Mouse (Mus musculus): Measurements from ENCODE around the gene Cebpz. TPM values are rescaled to one million over a fixed set of nuclear protein-coding genes. Genes with fewer than 3 reads are reported as not detected.
A peak's percentile ranks its signal among the peaks of the same experiment; 100 is the strongest.

Cebpz gene
- polyA plus RNA-seq, 1 experiment: 6.2 TPM

- H3K36me3 ChIP-seq (ENCODE audit: control insufficient read depth, insufficient read depth, low read length): no peaks in the 10 kb centered on the region
- H3K4me3 ChIP-seq (ENCODE audit: control insufficient read depth, low read depth, low read length): no peak overlapping the region
- H3K4me1 ChIP-seq (ENCODE audit: control insufficient read depth, insufficient read depth, low read length): peaks cover 9% of the 10 kb centered on the region
- no peaks in the 10 kb centered on the region for H3K27me3 ChIP-seq (ENCODE audit: control insufficient read depth, insufficient read depth, low read length)
- TF ChIP-seq CTCF (IDR thresholded peaks at IDR 0.05; ENCODE audit: control insufficient read depth, insufficient read depth, insufficient replicate concordance, low read depth, low read length) (no peak), POLR2A (IDR thresholded peaks at IDR 0.05; ENCODE audit: control insufficient read depth, low read depth, low read length) (no peak)
- no peak overlapping the region for H3K27ac ChIP-seq (ENCODE audit: control insufficient read depth, insufficient read depth, low read depth, low read length)
These were observed 33.7 kb downstream of the Cebpz start for GRCm38 (mm10) chr17:78903158-78903557.

- Histone ChIP-seq H3K36me3 (ENCODE audit: control insufficient read depth, insufficient read depth, low read length) (no peaks in the 10 kb centered on the region), H3K27ac (ENCODE audit: control insufficient read depth, insufficient read depth, low read depth, low read length) (no peak overlapping the region), H3K27me3 (ENCODE audit: control insufficient read depth, insufficient read depth, low read length) (no peaks in the 10 kb centered on the region), H3K4me1 (ENCODE audit: control insufficient read depth, insufficient read depth, low read length) (peaks cover 2% of the 10 kb centered on the region), H3K4me3 (ENCODE audit: control insufficient read depth, low read depth, low read length) (peak overlapping the region; percentile 16; the same call in 1 of the 2 replicates)
- peak; percentile 30; the same call in 1 of the 2 replicates for TF ChIP-seq CTCF (IDR thresholded peaks at IDR 0.05; ENCODE audit: control insufficient read depth, insufficient read depth, insufficient replicate concordance, low read depth, low read length)
- TF ChIP-seq POLR2A (IDR thresholded peaks at IDR 0.05; ENCODE audit: control insufficient read depth, low read depth, low read length): no peak
These were observed 41.5 kb downstream of the Cebpz start for GRCm38 (mm10) chr17:78895394-78895793.

- Histone ChIP-seq H3K4me3 (ENCODE audit: control insufficient read depth, low read depth, low read length) (no peak overlapping the region), H3K36me3 (ENCODE audit: control insufficient read depth, insufficient read depth, low read length) (no peaks in the 10 kb centered on the region), H3K27me3 (ENCODE audit: control insufficient read depth, insufficient read depth, low read length) (no peaks in the 10 kb centered on the region), H3K27ac (ENCODE audit: control insufficient read depth, insufficient read depth, low read depth, low read length) (no peak overlapping the region), H3K4me1 (ENCODE audit: control insufficient read depth, insufficient read depth, low read length) (peaks cover 2% of the 10 kb centered on the region)
- TF ChIP-seq POLR2A (IDR thresholded peaks at IDR 0.05; ENCODE audit: control insufficient read depth, low read depth, low read length) (no peak), CTCF (IDR thresholded peaks at IDR 0.05; ENCODE audit: control insufficient read depth, insufficient read depth, insufficient replicate concordance, low read depth, low read length) (no peak)
These were observed 41.9 kb downstream of the Cebpz start for GRCm38 (mm10) chr17:78894991-78895390.

GRCm38 (mm10) chr17:78891020-78891419 lies 45.8 kb downstream of the Cebpz start:
- Histone ChIP-seq H3K4me1 (ENCODE audit: control insufficient read depth, insufficient read depth, low read length) (peaks cover 2% of the 10 kb centered on the region), H3K27ac (ENCODE audit: control insufficient read depth, insufficient read depth, low read depth, low read length) (no peak overlapping the region), H3K27me3 (ENCODE audit: control insufficient read depth, insufficient read depth, low read length) (no peaks in the 10 kb centered on the region), H3K36me3 (ENCODE audit: control insufficient read depth, insufficient read depth, low read length) (no peaks in the 10 kb centered on the region), H3K4me3 (ENCODE audit: control insufficient read depth, low read depth, low read length) (no peak overlapping the region)
- TF ChIP-seq POLR2A (IDR thresholded peaks at IDR 0.05; ENCODE audit: control insufficient read depth, low read depth, low read length) (no peak), CTCF (IDR thresholded peaks at IDR 0.05; ENCODE audit: control insufficient read depth, insufficient read depth, insufficient replicate concordance, low read depth, low read length) (no peak)

- Histone ChIP-seq H3K4me3 (ENCODE audit: control insufficient read depth, low read depth, low read length) (no peak overlapping the region), H3K27ac (ENCODE audit: control insufficient read depth, insufficient read depth, low read depth, low read length) (no peak overlapping the region), H3K36me3 (ENCODE audit: control insufficient read depth, insufficient read depth, low read length) (no peaks in the 10 kb centered on the region), H3K4me1 (ENCODE audit: control insufficient read depth, insufficient read depth, low read length) (no peaks in the 10 kb centered on the region), H3K27me3 (ENCODE audit: control insufficient read depth, insufficient read depth, low read length) (no peaks in the 10 kb centered on the region)
- TF ChIP-seq CTCF (IDR thresholded peaks at IDR 0.05; ENCODE audit: control insufficient read depth, insufficient read depth, insufficient replicate concordance, low read depth, low read length) (no peak), POLR2A (IDR thresholded peaks at IDR 0.05; ENCODE audit: control insufficient read depth, low read depth, low read length) (no peak)
These were observed 47.7 kb downstream of the Cebpz start for GRCm38 (mm10) chr17:78889184-78889583.

- TF ChIP-seq POLR2A (IDR thresholded peaks at IDR 0.05; ENCODE audit: control insufficient read depth, low read depth, low read length) (no peak), CTCF (IDR thresholded peaks at IDR 0.05; ENCODE audit: control insufficient read depth, insufficient read depth, insufficient replicate concordance, low read depth, low read length) (no peak)
These were observed 48.3 kb downstream of the Cebpz start for GRCm38 (mm10) chr17:78888554-78888953.

GRCm38 (mm10) chr17:78885286-78886065 lies 51.4 kb downstream of the Cebpz start:
- Histone ChIP-seq H3K4me1 (ENCODE audit: control insufficient read depth, insufficient read depth, low read length) (peaks cover 7% of the 10 kb centered on the region), H3K4me3 (ENCODE audit: control insufficient read depth, low read depth, low read length) (no peak overlapping the region)
- TF ChIP-seq POLR2A (IDR thresholded peaks at IDR 0.05; ENCODE audit: control insufficient read depth, low read depth, low read length) (no peak), CTCF (IDR thresholded peaks at IDR 0.05; ENCODE audit: control insufficient read depth, insufficient read depth, insufficient replicate concordance, low read depth, low read length) (no peak)

More at GRCm38 (mm10) chr17:78888554-78888953, 48.3 kb downstream of the Cebpz start:
- Histone ChIP-seq H3K4me3 (ENCODE audit: control insufficient read depth, low read depth, low read length) (no peak overlapping the region), H3K4me1 (ENCODE audit: control insufficient read depth, insufficient read depth, low read length) (no peaks in the 10 kb centered on the region), H3K36me3 (ENCODE audit: control insufficient read depth, insufficient read depth, low read length) (no peaks in the 10 kb centered on the region), H3K27me3 (ENCODE audit: control insufficient read depth, insufficient read depth, low read length) (no peaks in the 10 kb centered on the region), H3K27ac (ENCODE audit: control insufficient read depth, insufficient read depth, low read depth, low read length) (no peak overlapping the region)

More at GRCm38 (mm10) chr17:78885286-78886065, 51.4 kb downstream of the Cebpz start:
- Histone ChIP-seq H3K27me3 (ENCODE audit: control insufficient read depth, insufficient read depth, low read length) (no peaks in the 10 kb centered on the region), H3K36me3 (ENCODE audit: control insufficient read depth, insufficient read depth, low read length) (no peaks in the 10 kb centered on the region), H3K27ac (ENCODE audit: control insufficient read depth, insufficient read depth, low read depth, low read length) (no peak overlapping the region)
